Mouse (Mus musculus) retina, adult 2 months (tissue): ENCODE measurements at regions not wholly inside any gene's neighbourhood (a gene's known extent, or its start where the extent isn't known, plus 50 kb on each side); places are given as distances from the start of the nearest gene placed in this dataset.
A peak's percentile ranks its signal among the peaks of the same experiment; 100 is the strongest.

Source experiments
- DNase-seq: peaks from one replicate; pipeline ENCODE4 v3.0.0-alpha.2; 2012; ENCODE audit warnings: low read depth, low spot score

DNA sequence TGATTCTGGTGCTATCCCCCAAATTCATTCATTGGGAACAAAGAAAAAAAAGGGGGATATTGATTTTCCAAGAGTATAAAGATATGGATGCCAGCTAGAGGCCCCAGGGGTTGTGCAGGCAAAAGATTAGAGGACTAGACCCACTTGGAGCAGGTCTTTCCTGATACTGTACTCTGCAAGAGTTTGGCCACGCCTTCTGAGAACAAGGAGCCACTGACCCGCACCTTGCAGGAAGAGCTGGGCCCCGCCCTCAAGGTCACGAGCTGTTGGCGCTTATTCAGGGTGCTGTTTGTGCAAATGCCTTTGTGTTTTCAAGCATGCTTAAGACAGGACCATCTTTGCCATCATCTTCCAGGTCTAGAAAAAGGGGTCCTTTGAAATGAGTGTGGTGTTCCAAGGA, 54.5 kb upstream of the Slc7a1 start:
- DNase-seq: no peak

DNA sequence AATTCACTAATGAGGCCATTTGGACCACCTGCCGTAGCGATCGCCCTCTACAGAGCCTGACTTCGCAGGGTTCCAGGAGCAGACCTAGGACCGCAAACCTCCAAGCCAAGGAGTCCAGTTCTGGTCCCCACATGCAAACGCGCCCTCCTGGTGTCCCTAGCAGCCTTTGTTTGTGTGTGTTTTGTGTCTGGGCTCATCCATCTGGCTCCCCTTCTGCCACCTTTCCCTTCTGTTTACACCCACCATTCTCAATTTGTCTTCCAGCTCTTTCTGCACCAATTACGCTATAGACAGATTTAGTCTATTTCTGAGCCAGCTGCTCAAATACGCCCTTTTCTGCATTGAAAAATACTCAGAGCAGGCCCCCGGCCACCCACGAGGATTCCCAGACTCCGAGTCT, 54.1 kb upstream of the Slc7a1 start:
- DNase-seq: no peak

DNA sequence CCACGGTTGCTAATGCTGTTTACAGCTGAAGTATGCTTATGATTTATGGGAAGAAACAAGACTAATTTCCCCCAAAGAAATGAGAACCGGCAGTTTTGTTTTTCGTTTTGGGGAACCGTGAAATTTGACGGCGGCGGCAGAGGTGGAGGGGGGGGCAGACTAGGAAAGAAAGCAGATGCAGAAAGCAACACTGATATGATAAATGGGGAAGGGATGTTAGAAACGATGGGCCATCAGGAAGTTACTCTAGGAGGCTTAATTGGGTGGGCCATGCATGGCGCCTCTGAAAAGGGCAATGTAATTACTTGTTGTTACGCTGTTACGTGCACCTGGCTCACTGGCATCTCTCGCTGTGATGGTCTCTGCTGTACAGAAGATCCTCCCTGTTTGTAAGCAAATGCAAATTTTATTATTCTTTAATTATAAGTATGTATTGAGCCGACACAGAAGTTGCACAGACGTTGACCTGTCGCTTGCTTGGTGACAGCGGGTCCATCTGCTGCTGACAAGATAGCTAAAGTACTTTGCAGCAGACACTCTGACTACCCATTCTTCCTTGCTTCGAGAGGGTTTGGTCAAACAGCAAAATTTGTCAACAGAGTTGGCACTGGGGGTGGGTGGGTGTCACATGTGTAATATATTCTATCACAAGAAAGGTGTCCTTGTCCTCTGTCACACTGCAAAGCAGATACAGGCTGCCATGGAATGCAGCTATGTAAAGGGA, 53.4 kb upstream of the Slc7a1 start:
- no peak for DNase-seq

DNA sequence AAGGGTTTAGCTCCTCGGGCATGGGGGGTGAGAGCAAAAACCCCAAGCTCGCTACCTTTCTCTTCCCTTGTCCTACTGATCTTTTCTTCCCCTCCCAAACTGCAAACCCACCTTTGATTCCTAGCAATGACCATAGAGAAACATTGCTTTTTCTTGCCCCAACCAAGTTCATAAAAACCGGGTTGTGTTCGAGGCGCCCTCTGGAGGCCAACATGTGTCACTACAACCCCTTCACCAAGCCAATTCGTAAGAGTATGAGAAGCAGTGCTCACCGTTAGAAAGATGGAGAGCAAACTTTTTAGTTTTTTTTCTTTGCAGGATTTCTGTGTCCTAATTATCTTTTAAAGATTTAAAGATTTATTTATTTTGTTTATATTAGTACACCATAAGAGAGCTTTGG, 52.1 kb upstream of the Slc7a1 start:
- DNase-seq: peak; percentile 22

DNA sequence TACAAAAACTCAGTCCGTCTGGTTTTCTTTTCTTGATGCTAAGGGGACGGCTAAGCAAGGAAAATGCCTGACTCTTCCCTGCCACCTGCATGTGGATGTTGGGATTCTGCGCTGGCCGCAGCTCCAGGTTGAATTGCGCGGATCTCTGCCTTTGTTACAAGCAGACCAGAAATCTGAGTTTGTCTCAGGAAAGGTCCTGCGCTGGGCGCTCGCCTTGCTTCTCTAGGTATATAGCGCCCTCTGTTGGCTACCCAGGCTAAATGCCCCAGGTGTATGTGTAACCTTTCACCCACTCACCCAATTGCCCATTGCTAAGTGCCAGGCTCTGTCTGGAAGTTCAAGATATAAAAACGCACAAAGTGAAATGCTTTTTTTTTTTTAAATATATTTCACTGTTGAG, 51.2 kb upstream of the Slc7a1 start:
- no peak for DNase-seq
